Mouse (Mus musculus) olfactory bulb, adult 2 months (tissue): ENCODE measurements at regions not wholly inside any gene's neighbourhood (a gene's known extent, or its start where the extent isn't known, plus 50 kb on each side); places are given as distances from the start of the nearest gene placed in this dataset.

Experiments used
- CTCF ChIP-seq: fragments of 200-500 bp; IDR thresholded peaks from 2 replicates; pipeline ENCODE4 v1.5.1; 2012; ENCODE audit warnings: low read depth, mild to moderate bottlenecking, low read length, moderate library complexity; ENCODE audit not compliant: insufficient read depth
- POLR2A ChIP-seq: fragments of 200-500 bp; IDR thresholded peaks from 2 replicates; pipeline ENCODE4 v1.6.1; 2012; ENCODE audit warnings: mild to moderate bottlenecking, low read depth, low read length, moderate library complexity; ENCODE audit not compliant: insufficient read depth

- TF ChIP-seq CTCF, result no peak
- no peak for TF ChIP-seq POLR2A
These were observed 193.3 kb downstream of the Gm12728 start for GRCm38 (mm10) chr4:105983018-105983417.
